Mouse (Mus musculus) testis, adult 2 months (tissue): Measurements from ENCODE around the gene Pip4k2a.
"Not testable (repeated sequence)": the region's sequence is repeated elsewhere in the genome, so short reads cannot be mapped to it uniquely, and the experiment has no call there.

Source experiments
- CTCF ChIP-seq: fragments of 200-500 bp; IDR thresholded peaks from 2 replicates; pipeline ENCODE4 v1.5.1; 2012; ENCODE audit warnings: low read depth, mild to moderate bottlenecking, inconsistent platforms, low read length, moderate library complexity; ENCODE audit not compliant: control insufficient read depth, insufficient read depth, insufficient replicate concordance
- POLR2A ChIP-seq: fragments of 200-500 bp; IDR thresholded peaks from 2 replicates; pipeline ENCODE4 v1.6.1; 2012; ENCODE audit warnings: low read depth, mild to moderate bottlenecking, inconsistent platforms, low read length, moderate library complexity; ENCODE audit not compliant: control insufficient read depth

DNA sequence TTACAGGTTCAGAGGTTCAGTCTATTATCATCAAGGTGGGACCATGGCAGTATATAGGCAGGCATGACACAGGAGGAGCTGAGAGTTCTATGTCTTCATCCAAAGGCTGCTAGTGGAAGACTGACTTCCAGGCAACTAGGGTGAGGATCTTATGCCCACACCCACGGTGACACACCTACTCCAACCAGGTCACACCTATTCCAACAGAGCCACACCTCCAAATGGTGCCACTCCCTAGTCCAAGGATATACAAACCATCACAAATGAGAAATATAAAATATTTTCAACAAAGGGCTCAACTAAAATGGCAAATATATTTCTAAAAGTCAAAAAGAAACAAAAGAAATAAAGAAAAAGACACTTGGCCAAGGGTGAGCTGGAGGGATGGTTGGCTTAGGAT lies 12.6 kb upstream of the Pip4k2a start:
- not testable (repeated sequence) for TF ChIP-seq POLR2A, CTCF
